Mouse (Mus musculus) forebrain, embryonic 12.5 days (tissue): ENCODE results near the gene Nmrk2. TPM values are rescaled to one million over a fixed set of nuclear protein-coding genes. Genes with fewer than 3 reads are reported as not detected.
"Not testable (repeated sequence)": the region's sequence is repeated elsewhere in the genome, so short reads cannot be mapped to it uniquely, and the experiment has no call there.

Experiments used
- ATAC-seq: fragments of 200-750 bp; cut with Nextera tagmentation; 2 replicates; pipeline ENCODE4 v1.8.0; 2017; ENCODE audit warnings: moderate TSS enrichment; ENCODE audit not compliant: low FRiP score
- H3K27ac ChIP-seq: fragments of 300-500 bp; sonication (generic); 2 replicates; pipeline ENCODE4 v1.5.1; 2016; ENCODE audit warnings: mild to moderate bottlenecking
- H3K27me3 ChIP-seq: fragments of 300-500 bp; sonication (generic); 2 replicates; pipeline ENCODE4 v1.6.1; 2016; ENCODE audit warnings: mild to moderate bottlenecking
- H3K36me3 ChIP-seq: fragments of 300-500 bp; sonication (generic); replicated peaks from 2 replicates; pipeline ENCODE4 v1.6.1; 2016; ENCODE audit warnings: mild to moderate bottlenecking
- H3K4me1 ChIP-seq: fragments of 300-500 bp; sonication (generic); 2 replicates; pipeline ENCODE4 v1.6.1; 2016
- H3K4me2 ChIP-seq: fragments of 300-500 bp; sonication (generic); 2 replicates; pipeline ENCODE4 v1.6.1; 2016; ENCODE audit warnings: mild to moderate bottlenecking, moderate library complexity
- H3K4me3 ChIP-seq: fragments of 300-500 bp; sonication (generic); replicated peaks from 2 replicates; pipeline ENCODE4 v1.5.1; 2016; ENCODE audit warnings: mild to moderate bottlenecking
- H3K9ac ChIP-seq: fragments of 300-500 bp; sonication (generic); 2 replicates; pipeline ENCODE4 v1.6.1; 2016; ENCODE audit warnings: mild to moderate bottlenecking
- H3K9me3 ChIP-seq: fragments of 300-500 bp; sonication (generic); 2 replicates; pipeline ENCODE4 v1.6.1; 2016
- WGBS: fragments of 180-500 bp; shearing (Covaris S2); methylation state at CpG from one replicate; pipeline ENCODE4 v1.1.7; 2016; 5-methylcytosine and 5-hydroxymethylcytosine counted together
- polyA plus RNA-seq: library from polyadenylated mRNA; unstranded; fragments of >200 nt; fragmentation: Nextera tagmentation; extraction: Ambion mirVana; gene quantifications from 2 replicates; pipeline ENCODE4 v1.2.1, GENCODE M21; 2016

The Nmrk2 gene
- polyA plus RNA-seq, 1 experiment from 2014 or later, result not detected

DNA sequence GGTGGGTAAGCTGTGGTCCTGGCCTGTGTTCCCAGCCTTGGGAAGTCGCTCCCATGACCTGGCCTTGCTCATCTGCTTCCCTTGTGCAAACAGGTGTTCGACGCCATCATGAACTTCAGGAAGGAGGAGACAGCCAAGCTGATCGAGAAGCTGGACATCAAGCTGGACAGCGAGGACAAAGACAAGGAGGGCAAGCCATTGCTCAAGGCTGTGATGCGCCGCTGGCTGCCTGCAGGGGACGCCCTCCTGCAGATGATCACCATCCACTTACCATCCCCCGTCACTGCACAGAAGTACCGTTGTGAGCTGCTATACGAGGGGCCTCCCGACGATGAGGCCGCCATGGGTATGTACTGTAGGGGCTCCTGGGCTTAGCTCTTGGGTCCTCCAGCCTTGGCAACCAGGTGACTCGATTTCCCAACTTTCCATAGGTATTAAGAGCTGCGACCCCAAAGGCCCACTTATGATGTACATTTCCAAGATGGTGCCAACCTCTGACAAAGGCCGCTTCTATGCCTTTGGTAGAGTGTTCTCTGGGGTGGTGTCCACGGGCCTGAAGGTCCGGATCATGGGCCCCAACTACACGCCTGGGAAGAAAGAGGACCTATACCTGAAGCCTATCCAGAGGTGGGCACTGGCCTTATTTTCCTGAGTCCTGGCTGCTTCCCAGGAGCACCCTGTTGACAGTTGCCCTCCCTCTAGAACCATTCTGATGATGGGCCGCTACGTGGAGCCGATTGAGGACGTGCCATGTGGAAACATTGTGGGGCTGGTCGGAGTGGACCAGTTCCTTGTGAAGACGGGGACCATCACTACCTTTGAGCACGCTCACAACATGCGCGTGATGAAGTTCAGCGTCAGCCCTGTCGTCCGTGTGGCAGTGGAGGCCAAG, 22.2 kb downstream of the Nmrk2 start:
- no peak overlapping the region for H3K27ac ChIP-seq
- H3K9me3 ChIP-seq, result no peaks in the 10 kb centered on the region
- no peak for ATAC-seq
- 91% methylated on average over 32 of the region's 32 CpGs for WGBS
- H3K27me3 ChIP-seq, result no peaks in the 10 kb centered on the region
- H3K9ac ChIP-seq, result no peak overlapping the region
- H3K36me3 ChIP-seq, result peaks cover 59% of the 10 kb centered on the region
- no peak overlapping the region for H3K4me2 ChIP-seq
- H3K4me1 ChIP-seq, result peaks cover 56% of the 10 kb centered on the region
- H3K4me3 ChIP-seq, result no peak overlapping the region

DNA sequence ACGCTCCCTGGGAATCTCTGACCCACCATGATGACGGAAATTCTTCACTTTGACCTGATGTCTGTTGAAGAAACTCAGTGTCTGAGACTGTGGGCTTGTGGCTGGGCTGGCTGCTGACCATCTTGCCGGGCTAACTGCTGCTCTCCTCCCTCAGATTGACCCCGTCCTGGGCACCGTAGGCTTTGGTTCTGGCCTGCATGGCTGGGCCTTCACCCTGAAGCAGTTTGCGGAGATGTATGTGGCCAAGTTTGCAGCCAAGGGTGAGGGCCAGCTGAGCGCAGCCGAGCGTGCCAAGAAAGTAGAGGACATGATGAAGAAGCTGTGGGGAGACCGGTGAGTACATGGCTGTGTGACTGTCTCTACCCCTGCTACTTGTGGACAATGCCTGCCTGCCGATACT, 22.9 kb downstream of the Nmrk2 start:
- WGBS, result 91% methylated on average over 11 of the region's 11 CpGs
- no peak for ATAC-seq
- H3K4me3 ChIP-seq, result no peak overlapping the region
- H3K9ac ChIP-seq, result peak overlapping the region; percentile 99; the same call in 1 of the 2 replicates
- H3K9me3 ChIP-seq, result no peaks in the 10 kb centered on the region
- no peaks in the 10 kb centered on the region for H3K27me3 ChIP-seq
- peaks cover 53% of the 10 kb centered on the region for H3K36me3 ChIP-seq
- peaks cover 59% of the 10 kb centered on the region for H3K4me1 ChIP-seq
- H3K27ac ChIP-seq, result no peak overlapping the region
- peak overlapping the region; percentile 97; the same call in 1 of the 2 replicates for H3K4me2 ChIP-seq

DNA sequence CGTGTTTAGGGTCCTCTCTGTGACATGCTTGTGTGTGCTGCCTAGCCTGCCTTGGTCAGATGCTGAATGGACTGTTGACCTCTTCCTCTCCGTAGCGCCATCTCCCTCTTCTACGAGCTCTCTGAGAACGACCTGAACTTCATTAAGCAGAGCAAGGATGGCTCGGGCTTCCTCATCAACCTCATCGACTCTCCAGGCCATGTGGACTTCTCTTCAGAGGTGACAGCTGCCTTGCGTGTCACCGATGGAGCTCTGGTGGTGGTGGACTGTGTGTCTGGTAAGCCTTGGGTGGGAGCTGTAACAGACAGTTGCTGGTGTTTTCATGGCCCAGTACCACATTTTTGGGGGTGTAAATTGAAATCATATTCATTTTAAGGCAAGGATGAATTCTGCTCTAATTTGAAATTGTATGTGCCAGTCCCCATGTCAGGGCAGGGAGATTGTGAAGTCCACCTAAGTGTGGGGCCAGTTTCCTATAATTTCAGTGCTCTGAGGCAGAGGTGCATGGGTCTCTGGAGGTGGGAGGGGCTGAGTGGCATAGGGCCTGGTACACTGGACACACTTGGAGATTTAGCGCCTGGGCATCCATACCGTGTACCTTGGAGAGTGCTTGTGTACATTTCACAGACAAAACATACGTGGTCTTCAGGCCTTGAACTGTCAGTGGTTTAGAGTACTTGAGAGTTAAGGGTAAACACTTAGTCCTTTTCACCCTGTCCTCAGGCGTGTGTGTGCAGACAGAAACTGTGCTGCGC, 23.7 kb downstream of the Nmrk2 start:
- WGBS, result 72% methylated on average over 14 of the region's 14 CpGs

DNA sequence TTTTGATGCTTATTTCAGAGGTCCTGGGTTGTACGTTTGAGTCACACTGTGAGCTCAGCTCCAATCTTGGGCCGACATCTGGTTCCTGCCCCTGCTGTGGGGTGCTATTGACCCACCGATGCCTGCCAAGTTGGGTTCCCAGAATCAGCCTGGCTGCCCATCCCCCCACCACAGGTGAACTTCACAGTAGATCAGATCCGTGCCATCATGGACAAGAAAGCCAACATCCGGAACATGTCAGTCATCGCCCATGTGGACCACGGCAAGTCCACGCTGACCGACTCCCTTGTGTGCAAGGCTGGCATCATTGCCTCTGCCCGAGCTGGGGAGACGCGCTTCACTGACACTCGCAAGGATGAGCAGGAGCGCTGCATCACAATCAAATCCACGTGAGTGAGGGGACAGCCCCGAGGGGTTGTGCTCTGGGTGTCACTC, 24.3 kb downstream of the Nmrk2 start:
- H3K4me2 ChIP-seq, result peak overlapping the region; percentile 97
- no peak for ATAC-seq
- peak overlapping the region; percentile 95 for H3K27ac ChIP-seq
- H3K9ac ChIP-seq, result peak overlapping the region; percentile 99
- peak overlapping the region; percentile 100 for H3K4me3 ChIP-seq
- WGBS, result 18% methylated on average over 16 of the region's 16 CpGs
- peaks cover 62% of the 10 kb centered on the region for H3K4me1 ChIP-seq
- H3K9me3 ChIP-seq, result no peaks in the 10 kb centered on the region
- H3K27me3 ChIP-seq, result no peaks in the 10 kb centered on the region
- peaks cover 53% of the 10 kb centered on the region for H3K36me3 ChIP-seq

More for the DNA sequence above, 23.7 kb downstream of the Nmrk2 start:
- peak overlapping the region; percentile 100 for H3K4me3 ChIP-seq
- H3K36me3 ChIP-seq, result peaks cover 53% of the 10 kb centered on the region
- no peaks in the 10 kb centered on the region for H3K27me3 ChIP-seq
- no peak for ATAC-seq
- H3K4me1 ChIP-seq, result peaks cover 60% of the 10 kb centered on the region
- H3K9me3 ChIP-seq, result no peaks in the 10 kb centered on the region
- peak overlapping the region; percentile 97 for H3K4me2 ChIP-seq
- H3K27ac ChIP-seq, result peak overlapping the region; percentile 95; the same call in 1 of the 2 replicates
- peak overlapping the region; percentile 99 for H3K9ac ChIP-seq

DNA sequence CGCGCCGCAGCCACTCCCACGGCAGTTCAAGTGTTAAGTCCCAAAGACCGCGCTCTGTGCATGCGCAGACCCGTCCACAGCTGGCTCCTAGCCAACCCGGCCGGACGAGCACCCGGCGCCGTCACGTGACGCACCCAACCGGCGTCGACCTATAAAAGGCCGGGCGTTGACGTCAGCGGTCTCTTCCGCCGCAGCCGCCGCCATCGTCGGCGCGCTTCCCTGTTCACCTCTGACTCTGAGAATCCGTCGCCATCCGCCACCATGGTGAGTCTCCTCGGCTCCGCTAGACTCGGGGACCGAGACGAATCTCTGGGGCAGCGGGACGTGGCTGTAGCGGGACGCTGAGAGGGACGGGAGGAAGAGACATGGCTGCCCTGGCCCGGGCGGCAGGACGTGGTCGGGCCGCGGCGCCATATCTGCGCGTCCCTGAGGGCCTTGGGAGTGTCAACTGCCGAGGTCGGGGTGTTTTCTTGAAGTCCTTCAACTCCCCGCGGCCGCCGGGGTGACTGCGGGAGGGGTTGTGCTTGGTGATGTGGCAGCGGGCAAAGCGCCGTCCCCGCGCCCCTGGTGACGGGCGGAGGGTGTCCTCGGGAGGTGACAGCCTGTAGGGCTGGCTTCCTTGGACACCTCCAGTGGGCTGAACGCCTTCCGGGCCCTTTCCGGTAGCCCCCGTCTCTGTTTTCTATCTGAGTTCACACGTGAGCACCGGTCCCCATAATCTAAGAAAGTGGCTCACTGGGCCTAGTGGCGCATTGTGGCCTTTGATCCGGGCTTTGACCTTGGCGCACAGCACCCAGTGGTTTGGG, 25.2 kb downstream of the Nmrk2 start, which contains the start of gene Eef2:
Gene Eef2, plus strand, starts transcription at position 166 of the 806 bp plus-strand sequence.
- H3K4me3 ChIP-seq, result peak within 1 kb of the TSS; percentile 100
- H3K27me3 ChIP-seq, result no peaks in the 10 kb centered on the region
- peak within 1 kb of the TSS; percentile 95 for H3K27ac ChIP-seq
- H3K4me2 ChIP-seq, result peak within 1 kb of the TSS; percentile 97
- ATAC-seq, result peak; percentile 84
- no peaks in the 10 kb centered on the region for H3K9me3 ChIP-seq
- under 1% methylated on average over 77 of the region's 77 CpGs for WGBS
- H3K36me3 ChIP-seq, result peaks cover 44% of the 10 kb centered on the region
- H3K9ac ChIP-seq, result peak within 1 kb of the TSS; percentile 99
- peaks cover 54% of the 10 kb centered on the region for H3K4me1 ChIP-seq

DNA sequence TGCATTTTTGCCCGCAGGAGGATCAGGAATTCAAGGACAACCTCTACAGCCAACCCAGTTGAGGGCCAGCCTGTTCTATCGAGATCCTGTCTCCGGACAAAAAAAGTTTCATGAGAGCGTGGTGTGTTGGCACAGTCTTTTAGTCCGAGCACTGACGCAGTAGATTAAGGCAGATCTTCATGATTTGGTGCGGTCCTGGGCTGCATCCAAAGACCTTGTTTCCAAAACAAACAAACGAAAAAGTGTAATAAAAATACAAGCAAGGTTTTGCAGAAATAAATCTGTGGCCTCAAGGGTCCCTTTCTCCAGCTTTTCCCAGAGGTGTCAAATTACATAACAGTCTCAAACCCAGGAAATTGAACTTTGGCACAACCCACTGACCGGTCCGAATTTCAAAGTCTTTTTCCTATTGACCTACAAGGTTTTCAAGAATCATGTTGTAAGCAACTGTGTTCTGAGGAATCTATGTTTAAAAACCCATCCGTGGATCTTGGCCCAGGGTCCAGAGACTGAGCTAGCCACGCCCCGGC, 25.9 kb downstream of the Nmrk2 start:
- peak overlapping the region; percentile 97 for H3K4me2 ChIP-seq
- peaks cover 53% of the 10 kb centered on the region for H3K4me1 ChIP-seq
- peak overlapping the region; percentile 100 for H3K4me3 ChIP-seq
- peak overlapping the region; percentile 29; the same call in 1 of the 2 replicates for H3K9ac ChIP-seq
- no peaks in the 10 kb centered on the region for H3K9me3 ChIP-seq
- peaks cover 37% of the 10 kb centered on the region for H3K36me3 ChIP-seq
- peak overlapping the region; percentile 95 for H3K27ac ChIP-seq
- ATAC-seq, result peak; percentile 12
- 11% methylated on average over 13 of the region's 13 CpGs for WGBS
- H3K27me3 ChIP-seq, result no peaks in the 10 kb centered on the region

DNA sequence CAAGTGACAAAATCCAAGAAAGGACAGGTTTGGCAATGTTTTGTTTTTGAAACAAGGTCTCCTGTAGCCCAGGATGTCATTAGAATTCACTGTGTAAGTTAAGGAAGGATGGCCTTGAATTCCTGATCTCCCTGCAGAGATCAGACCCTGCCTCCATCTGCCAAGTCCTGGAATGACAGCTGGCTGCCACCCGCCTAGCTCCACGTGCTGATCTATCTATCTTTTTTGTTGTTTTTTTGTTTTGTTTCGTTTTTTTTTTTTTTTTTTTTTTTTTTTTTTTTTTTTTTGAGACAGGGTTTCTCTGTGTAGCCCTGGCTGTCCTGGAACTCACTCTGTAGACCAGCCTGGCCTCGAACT, 26.5 kb downstream of the Nmrk2 start:
- peak overlapping the region; percentile 38; the same call in 1 of the 2 replicates for H3K4me3 ChIP-seq
- not testable (repeated sequence) for ATAC-seq, H3K9ac ChIP-seq, H3K9me3 ChIP-seq, H3K27me3 ChIP-seq
- 11% methylated on average over 4 of the region's 4 CpGs for WGBS
- H3K4me1 ChIP-seq, result peaks cover 53% of the 10 kb centered on the region
- H3K36me3 ChIP-seq, result peaks cover 31% of the 10 kb centered on the region
- H3K27ac ChIP-seq, result peak overlapping the region; percentile 95
- H3K4me2 ChIP-seq, result peak overlapping the region; percentile 72

DNA sequence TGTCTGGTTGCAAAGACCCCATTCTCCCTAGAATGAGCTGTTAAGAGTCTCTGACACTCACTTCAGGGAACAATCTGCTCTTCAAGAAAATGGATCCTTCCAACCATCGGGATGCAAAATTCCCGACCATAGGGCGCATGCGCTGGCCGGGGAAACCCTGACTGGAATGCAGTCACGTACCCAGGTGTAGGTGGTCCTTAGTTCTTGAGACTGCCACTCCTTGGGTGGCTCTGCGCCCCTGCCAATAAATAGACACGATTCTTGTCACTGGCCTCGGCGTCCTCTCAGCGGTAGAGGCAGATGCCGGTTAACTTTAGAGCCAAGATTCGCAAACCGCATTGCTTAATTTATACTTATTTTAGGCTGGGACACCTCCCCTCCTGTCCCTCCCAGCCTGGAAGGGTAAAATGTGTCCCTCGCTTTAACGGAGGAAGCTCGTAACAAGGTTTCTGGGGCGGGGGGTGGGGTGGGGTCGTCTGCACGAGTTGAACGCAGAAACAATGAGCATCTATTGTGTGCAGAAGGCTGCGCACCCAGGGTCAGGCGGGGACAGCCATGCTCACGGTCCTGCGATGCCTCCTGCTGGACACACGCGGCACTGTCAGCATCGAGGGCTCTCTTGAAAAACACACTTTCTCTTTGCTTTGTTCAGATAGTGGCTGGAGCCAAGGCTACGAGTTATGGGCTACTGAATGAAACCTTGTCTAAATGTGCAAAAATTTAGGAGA, 27.1 kb downstream of the Nmrk2 start:
- 1% methylated on average over 29 of the region's 29 CpGs for WGBS
- Histone ChIP-seq H3K36me3 (peaks cover 25% of the 10 kb centered on the region), H3K4me2 (peak overlapping the region; percentile 72), H3K4me1 (peaks cover 53% of the 10 kb centered on the region), H3K4me3 (peak overlapping the region; percentile 38), H3K27me3 (no peaks in the 10 kb centered on the region), H3K27ac (peak overlapping the region; percentile 95), H3K9me3 (no peaks in the 10 kb centered on the region), H3K9ac (peak overlapping the region; percentile 57)
- ATAC-seq, result peak; percentile 51

DNA sequence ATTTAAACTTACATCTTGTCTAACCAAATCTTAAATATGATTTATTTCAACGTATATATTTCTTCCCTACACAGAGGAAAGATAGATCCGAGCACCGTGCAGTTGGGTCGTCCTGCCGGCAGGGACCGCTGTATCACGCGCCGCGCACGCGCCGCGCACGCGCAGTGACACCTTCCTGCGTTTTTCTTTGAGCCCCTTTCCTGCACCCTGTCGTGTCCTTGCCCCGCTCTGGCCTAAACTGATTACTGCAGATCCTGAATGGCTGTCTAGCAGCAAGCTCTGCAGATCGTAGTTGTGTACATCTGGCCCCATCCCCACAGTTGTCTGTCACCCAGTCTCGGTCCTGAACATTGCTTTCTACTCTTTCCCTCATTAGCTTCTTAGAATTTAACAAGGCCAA, 28.7 kb downstream of the Nmrk2 start:
- Histone ChIP-seq H3K4me1 (peaks cover 49% of the 10 kb centered on the region), H3K9me3 (no peaks in the 10 kb centered on the region), H3K9ac (peak overlapping the region; percentile 47), H3K4me3 (peak overlapping the region; percentile 0; the same call in 1 of the 2 replicates), H3K36me3 (peaks cover 9% of the 10 kb centered on the region), H3K27ac (peak overlapping the region; percentile 95), H3K4me2 (peak overlapping the region; percentile 37), H3K27me3 (no peaks in the 10 kb centered on the region)
- WGBS, result 4% methylated on average over 21 of the region's 21 CpGs
- 0 out of 2 replicates have a peak, but pooled peaks have one; percentile 6 for ATAC-seq

DNA sequence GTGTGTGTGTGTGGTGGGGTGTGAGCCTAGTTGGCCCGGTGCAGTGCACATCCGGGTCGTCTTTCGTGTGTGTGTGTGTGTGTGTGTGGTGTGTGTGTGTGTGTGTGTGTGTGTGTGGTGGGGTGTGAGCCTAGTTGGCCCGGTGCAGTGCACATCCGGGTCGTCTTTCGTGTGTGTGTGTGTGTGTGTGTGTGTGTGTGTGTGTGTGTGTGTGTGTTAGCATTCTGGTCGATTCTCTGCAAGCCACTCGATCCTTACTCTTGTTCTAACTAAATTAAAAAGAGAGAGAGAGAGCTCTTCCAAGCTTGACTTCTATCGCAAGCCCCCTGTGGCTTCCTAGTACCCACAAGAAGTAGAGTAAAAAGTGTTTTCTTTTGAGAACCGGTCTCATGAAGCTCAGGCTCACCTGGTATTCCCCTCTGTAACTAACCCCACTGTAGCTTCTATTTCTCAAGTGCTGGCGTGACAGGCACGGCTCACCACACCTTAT, 32.4 kb downstream of the Nmrk2 start:
- H3K4me3 ChIP-seq, H3K9ac ChIP-seq, H3K36me3 ChIP-seq, H3K27me3 ChIP-seq, H3K4me2 ChIP-seq, H3K27ac ChIP-seq, H3K9me3 ChIP-seq, ATAC-seq: not testable (repeated sequence)
- H3K4me1 ChIP-seq, result peaks cover 43% of the 10 kb centered on the region
- WGBS, result 54% methylated on average over 10 of the region's 14 CpGs
